Mouse (Mus musculus) ES-E14 (cell line): ENCODE results near the gene Krtap31-1.
A peak's percentile ranks its signal among the peaks of the same experiment; 100 is the strongest.

Source experiments
- CHD2 ChIP-seq: IDR thresholded peaks from 2 replicates; pipeline ENCODE4 v1.6.1; 2014; ENCODE audit warnings: mild to moderate bottlenecking, low read depth, low read length, inconsistent platforms
- HCFC1 ChIP-seq: IDR thresholded peaks from 2 replicates; pipeline ENCODE4 v1.6.1; 2012; ENCODE audit warnings: low read length, inconsistent platforms, borderline replicate concordance; ENCODE audit not compliant: insufficient read depth
- MAFK ChIP-seq: IDR thresholded peaks from 2 replicates; pipeline ENCODE4 v1.6.1; 2014; ENCODE audit warnings: mild to moderate bottlenecking, low read depth, low read length, inconsistent platforms; ENCODE audit not compliant: insufficient read depth
- ZC3H11A ChIP-seq: IDR thresholded peaks from 2 replicates; pipeline ENCODE4 v1.6.1; 2012; ENCODE audit warnings: low read depth, mild to moderate bottlenecking, inconsistent platforms, low read length, borderline replicate concordance
- ZNF384 ChIP-seq: IDR thresholded peaks from 2 replicates; pipeline ENCODE4 v1.6.1; 2012; ENCODE audit warnings: low read depth, low read length, inconsistent platforms

GRCm38 (mm10) chr11:99937751-99938264 lies 30.1 kb downstream of the Krtap31-1 start:
- TF ChIP-seq ZNF384 (no peak), ZC3H11A (no peak), HCFC1 (no peak), MAFK (no peak), CHD2 (peak; percentile 64; the same call in 1 of the 2 replicates)
